Mouse (Mus musculus) megakaryocyte, embryonic 14.5 days (primary cell): Measurements from ENCODE around the gene Ripk1.

ENCODE experiments used
- FLI1 ChIP-seq: IDR thresholded peaks from 2 replicates; pipeline ENCODE4 v1.6.1; 2012; ENCODE audit warnings: low read length, inconsistent platforms, mixed read lengths
- GATA1 ChIP-seq: IDR thresholded peaks from 3 replicates; pipeline ENCODE4 v1.6.1; 2012; ENCODE audit warnings: mixed read lengths, low read length, inconsistent platforms, borderline replicate concordance

GRCm38 (mm10) chr13:34021998-34022397 lies 19.8 kb downstream of the Ripk1 start:
- TF ChIP-seq GATA1 (no peak), FLI1 (no peak)
